Mouse (Mus musculus): ENCODE results near the gene Stk39. TPM values are rescaled to one million over a fixed set of nuclear protein-coding genes. Genes with fewer than 3 reads are reported as not detected.

The Stk39 gene
- total and polyA plus RNA-seq, 2 experiments, result 0.54 to 1.7 TPM

DNA sequence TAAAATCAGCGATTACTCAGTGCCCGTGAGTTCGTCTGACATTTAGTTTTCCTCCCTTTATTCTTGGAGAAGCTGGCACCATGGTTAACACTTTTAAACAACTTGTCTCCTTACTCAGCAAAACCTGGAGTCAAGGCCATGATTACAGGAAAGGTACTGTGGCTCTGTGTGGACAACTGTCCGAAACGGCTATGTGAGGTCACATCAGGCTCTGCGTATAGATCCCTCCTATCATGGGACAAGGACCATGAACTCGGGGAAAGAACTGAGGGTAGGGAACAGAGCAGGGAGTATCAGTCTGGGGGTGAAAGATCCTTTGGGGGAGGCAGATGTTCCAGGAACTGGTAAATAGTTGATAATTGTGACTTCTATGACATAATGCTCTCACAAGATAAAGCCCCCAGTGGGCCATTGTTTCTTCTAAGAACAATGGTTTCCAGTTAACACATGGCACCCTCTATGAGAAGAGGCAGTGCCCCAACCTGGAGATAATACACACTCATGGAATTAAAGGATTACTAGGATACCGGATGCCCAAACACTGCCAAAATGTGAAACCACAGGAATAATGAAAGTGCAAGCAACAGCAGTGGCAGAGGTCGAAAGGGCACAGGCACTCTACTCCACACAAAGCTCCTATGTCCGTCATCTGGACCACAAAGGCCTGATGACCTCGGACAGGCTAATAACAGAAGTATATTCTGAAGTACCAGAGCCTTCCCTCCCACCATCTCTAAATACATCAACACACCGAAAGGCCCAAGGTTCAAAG, 64.7 kb downstream of the Stk39 start:
- Histone ChIP-seq H3K9ac (ENCODE audit: low read depth, low read length) (no peak overlapping the region), H3K27me3 (ENCODE audit: control insufficient read depth, insufficient read depth, low read length) (no peaks in the 10 kb centered on the region), H3K36me3 (ENCODE audit: control insufficient read depth, insufficient read depth, low read length) (no peaks in the 10 kb centered on the region), H3K79me2 (ENCODE audit: control insufficient read depth, insufficient read depth, low read length) (no peaks in the 10 kb centered on the region), H3K4me1 (ENCODE audit: control insufficient read depth, insufficient read depth, low read length) (peaks cover 2% of the 10 kb centered on the region; the same call in 1 of the 2 replicates), H3K27ac (replicated peaks; ENCODE audit: insufficient read depth, low read depth, low read length) (no peak overlapping the region), H3K4me3 (ENCODE audit: insufficient read depth, low read depth, low read length) (no peak overlapping the region)
- DNase-seq (ENCODE audit: extremely low read depth, low read depth, low spot score), result no peak
- no peak for TF ChIP-seq POLR2A (IDR thresholded peaks at IDR 0.05; ENCODE audit: extremely low read depth, insufficient read depth, low read length)
- no peak for TF ChIP-seq CTCF (IDR thresholded peaks at IDR 0.05; ENCODE audit: low read depth, low read length)
- 69% methylated on average over 12 of the region's 12 CpGs for WGBS

DNA sequence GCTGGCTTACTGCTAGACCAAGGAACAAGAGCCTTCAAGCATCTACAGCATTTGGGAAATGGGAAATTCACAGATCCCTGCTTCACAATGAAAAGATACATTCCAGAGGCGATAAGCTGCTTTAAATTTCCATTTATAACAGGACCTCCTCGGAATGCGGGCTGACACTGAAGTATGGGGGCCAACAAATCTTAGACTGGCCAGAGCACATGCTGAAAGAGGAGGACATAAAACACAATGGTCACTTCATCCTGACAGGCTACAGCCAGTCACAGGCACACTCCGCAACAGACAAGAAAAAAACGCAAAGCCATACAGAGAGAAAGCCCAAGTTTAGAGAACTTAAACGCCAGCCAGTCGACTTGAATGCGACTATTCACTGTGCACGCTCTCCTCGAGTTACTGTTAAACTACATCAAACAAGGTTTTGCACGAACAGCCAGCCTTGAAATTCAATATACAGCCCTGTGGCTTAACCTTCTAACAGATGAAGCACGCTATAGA, 65.4 kb downstream of the Stk39 start:
- H3K36me3 ChIP-seq (ENCODE audit: control insufficient read depth, insufficient read depth, low read length), result no peaks in the 10 kb centered on the region
- H3K27ac ChIP-seq (replicated peaks; ENCODE audit: insufficient read depth, low read depth, low read length), result no peak overlapping the region
- TF ChIP-seq CTCF (IDR thresholded peaks at IDR 0.05; ENCODE audit: low read depth, low read length) (no peak), POLR2A (IDR thresholded peaks at IDR 0.05; ENCODE audit: extremely low read depth, insufficient read depth, low read length) (no peak)
- no peak for DNase-seq (ENCODE audit: extremely low read depth, low read depth, low spot score)
- H3K4me1 ChIP-seq (ENCODE audit: control insufficient read depth, insufficient read depth, low read length), result peaks cover 2% of the 10 kb centered on the region; the same call in 1 of the 2 replicates
- H3K27me3 ChIP-seq (ENCODE audit: control insufficient read depth, insufficient read depth, low read length), result no peaks in the 10 kb centered on the region
- H3K79me2 ChIP-seq (ENCODE audit: control insufficient read depth, insufficient read depth, low read length), result no peaks in the 10 kb centered on the region
- H3K4me3 ChIP-seq (ENCODE audit: insufficient read depth, low read depth, low read length), result no peak overlapping the region
- H3K9ac ChIP-seq (ENCODE audit: low read depth, low read length), result no peak overlapping the region
- WGBS, result 74% methylated on average over 12 of the region's 12 CpGs

DNA sequence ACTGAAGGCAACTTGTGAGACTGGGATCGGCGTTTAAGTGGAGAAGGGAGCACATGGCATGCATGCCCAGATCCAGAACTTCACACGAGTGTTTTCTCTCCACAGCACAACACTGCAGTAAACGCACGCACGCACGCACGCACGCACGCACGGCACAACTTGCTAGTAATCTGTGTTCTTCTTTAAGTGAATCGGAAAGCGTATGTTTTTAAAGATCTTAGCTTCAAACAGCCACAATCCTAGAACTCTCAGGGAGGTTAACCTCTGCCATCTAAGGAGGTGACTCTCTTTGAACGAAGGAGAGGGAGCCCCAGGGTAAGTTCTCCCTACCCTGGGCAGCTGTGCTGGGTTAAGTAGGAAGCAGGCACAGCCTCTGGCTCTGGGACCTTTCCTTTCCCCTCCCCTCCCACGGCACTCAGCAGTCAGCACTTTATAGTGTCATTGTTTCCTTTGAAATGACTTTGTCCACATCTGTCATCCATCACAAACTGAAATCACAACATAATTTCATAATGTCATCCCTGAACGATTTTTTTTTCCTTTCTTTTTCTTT, 66.8 kb downstream of the Stk39 start:
- Histone ChIP-seq H3K27ac (replicated peaks; ENCODE audit: insufficient read depth, low read depth, low read length) (no peak overlapping the region), H3K79me2 (ENCODE audit: control insufficient read depth, insufficient read depth, low read length) (no peaks in the 10 kb centered on the region), H3K36me3 (ENCODE audit: control insufficient read depth, insufficient read depth, low read length) (no peaks in the 10 kb centered on the region), H3K4me1 (ENCODE audit: control insufficient read depth, insufficient read depth, low read length) (peaks cover 2% of the 10 kb centered on the region; the same call in 1 of the 2 replicates), H3K27me3 (ENCODE audit: control insufficient read depth, insufficient read depth, low read length) (no peaks in the 10 kb centered on the region), H3K4me3 (ENCODE audit: insufficient read depth, low read depth, low read length) (no peak overlapping the region), H3K9ac (ENCODE audit: low read depth, low read length) (no peak overlapping the region)
- WGBS, result 84% methylated on average over 16 of the region's 16 CpGs
- no peak for DNase-seq (ENCODE audit: extremely low read depth, low read depth, low spot score)
- TF ChIP-seq CTCF (IDR thresholded peaks at IDR 0.05; ENCODE audit: low read depth, low read length), result no peak
- no peak for TF ChIP-seq POLR2A (IDR thresholded peaks at IDR 0.05; ENCODE audit: extremely low read depth, insufficient read depth, low read length)

DNA sequence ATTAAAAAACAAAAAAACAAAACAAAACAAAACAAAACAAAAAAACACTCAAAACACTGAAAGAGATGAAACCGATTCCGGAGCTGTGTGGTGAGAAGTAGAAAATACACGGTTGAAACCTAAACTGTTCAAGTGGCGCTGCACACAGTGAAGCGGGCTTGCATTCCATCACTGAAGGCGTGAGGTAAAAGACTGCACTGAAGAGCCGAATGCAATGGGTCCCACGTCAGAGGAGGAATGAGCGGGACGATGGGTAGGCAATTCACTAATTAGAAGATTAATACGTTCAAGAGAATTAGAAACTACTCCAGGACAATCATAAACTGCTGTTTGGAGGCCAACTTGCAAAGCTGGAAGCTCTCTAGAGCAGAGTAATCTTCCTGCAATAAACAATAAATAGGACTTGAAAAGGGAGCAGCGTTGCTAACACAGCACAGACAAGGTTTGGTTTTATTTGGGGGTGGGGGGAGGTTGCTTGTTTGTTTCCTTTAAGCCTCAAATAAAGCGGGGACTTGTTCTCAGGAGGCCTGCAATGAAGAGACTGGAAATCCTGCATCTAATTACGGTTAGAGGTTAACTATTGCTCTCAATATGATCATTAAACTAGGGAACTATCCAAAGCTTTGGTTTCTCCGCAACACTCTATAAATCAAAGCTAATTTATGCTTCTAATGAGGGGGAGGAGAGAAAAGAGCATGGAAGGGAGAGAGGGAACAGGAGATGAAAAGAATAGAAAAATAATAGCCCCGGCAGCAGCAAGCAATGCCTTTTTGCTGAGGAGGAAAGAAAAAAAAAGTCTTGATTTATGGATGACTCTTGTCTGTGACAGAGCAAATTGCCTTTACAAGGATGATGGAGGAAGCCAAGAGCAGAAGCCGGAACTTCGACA, 67.5 kb downstream of the Stk39 start:
- H3K27ac ChIP-seq (replicated peaks; ENCODE audit: insufficient read depth, low read depth, low read length), result no peak overlapping the region
- 90% methylated on average over 18 of the region's 18 CpGs for WGBS

DNA sequence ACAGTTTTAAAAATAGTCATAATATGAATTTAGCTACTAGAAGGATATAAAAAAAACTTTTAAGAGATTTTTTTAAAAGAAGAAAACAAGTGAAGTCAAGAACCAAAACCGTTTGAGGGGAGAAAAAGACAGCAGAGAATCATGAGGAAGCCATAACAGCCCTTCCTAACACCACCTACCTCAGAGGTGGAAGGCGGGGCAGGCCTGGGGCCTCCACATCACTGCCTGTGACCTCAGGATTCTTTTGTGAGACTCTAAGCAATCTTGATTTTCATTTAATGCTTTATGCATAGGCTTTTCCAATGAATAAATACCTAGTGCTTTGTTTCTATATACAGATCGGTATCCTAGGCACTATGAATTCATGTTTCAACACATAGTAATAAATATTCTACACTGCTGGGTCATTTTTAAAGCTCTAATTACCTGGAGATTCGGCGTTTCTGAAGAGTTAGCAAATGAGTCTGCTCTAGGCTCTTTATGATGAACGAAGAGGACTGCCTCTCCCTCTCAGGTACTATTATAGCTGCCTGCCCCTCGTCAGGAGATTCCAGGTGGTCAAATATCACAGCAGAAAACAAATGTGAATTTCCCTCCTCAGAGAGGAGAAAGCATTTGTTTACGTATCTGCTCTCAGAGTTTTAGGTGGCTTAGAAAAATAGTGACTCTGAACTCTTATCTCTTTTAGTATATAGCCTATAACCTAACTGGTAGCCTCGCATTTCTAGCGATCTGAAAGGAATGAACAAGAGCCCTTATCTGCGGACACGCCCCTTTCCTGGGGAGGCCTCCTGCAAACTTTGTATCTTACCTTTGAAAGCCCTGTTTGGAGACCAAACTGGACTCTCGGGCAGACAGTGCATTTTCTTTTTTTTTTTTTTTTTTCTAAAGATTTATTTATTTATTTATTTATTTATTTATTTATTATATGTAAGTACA, 78.2 kb downstream of the Stk39 start:
- Histone ChIP-seq H3K4me1 (ENCODE audit: control insufficient read depth, insufficient read depth, low read length) (no peaks in the 10 kb centered on the region), H3K4me3 (ENCODE audit: insufficient read depth, low read depth, low read length) (no peak overlapping the region), H3K27ac (replicated peaks; ENCODE audit: insufficient read depth, low read depth, low read length) (no peak overlapping the region), H3K79me2 (ENCODE audit: control insufficient read depth, insufficient read depth, low read length) (no peaks in the 10 kb centered on the region), H3K36me3 (ENCODE audit: control insufficient read depth, insufficient read depth, low read length) (no peaks in the 10 kb centered on the region), H3K27me3 (ENCODE audit: control insufficient read depth, insufficient read depth, low read length) (no peaks in the 10 kb centered on the region), H3K9ac (ENCODE audit: low read depth, low read length) (no peak overlapping the region)
- no peak for DNase-seq (ENCODE audit: extremely low read depth, low read depth, low spot score)
- TF ChIP-seq POLR2A (IDR thresholded peaks at IDR 0.05; ENCODE audit: extremely low read depth, insufficient read depth, low read length) (no peak), CTCF (IDR thresholded peaks at IDR 0.05; ENCODE audit: low read depth, low read length) (no peak)
- 88% methylated on average over 13 of the region's 13 CpGs for WGBS

More for the DNA sequence above, 67.5 kb downstream of the Stk39 start:
- TF ChIP-seq CTCF (IDR thresholded peaks at IDR 0.05; ENCODE audit: low read depth, low read length), result no peak
- no peak for TF ChIP-seq POLR2A (IDR thresholded peaks at IDR 0.05; ENCODE audit: extremely low read depth, insufficient read depth, low read length)
- Histone ChIP-seq H3K4me1 (ENCODE audit: control insufficient read depth, insufficient read depth, low read length) (peaks cover 2% of the 10 kb centered on the region; the same call in 1 of the 2 replicates), H3K27me3 (ENCODE audit: control insufficient read depth, insufficient read depth, low read length) (no peaks in the 10 kb centered on the region), H3K36me3 (ENCODE audit: control insufficient read depth, insufficient read depth, low read length) (no peaks in the 10 kb centered on the region), H3K9ac (ENCODE audit: low read depth, low read length) (no peak overlapping the region), H3K79me2 (ENCODE audit: control insufficient read depth, insufficient read depth, low read length) (no peaks in the 10 kb centered on the region), H3K4me3 (ENCODE audit: insufficient read depth, low read depth, low read length) (no peak overlapping the region)
- no peak for DNase-seq (ENCODE audit: extremely low read depth, low read depth, low spot score)
